Mouse (Mus musculus) gastrocnemius, postnatal 36 days (tissue): Measurements from ENCODE around the gene Rom1. TPM values are rescaled to one million over a fixed set of nuclear protein-coding genes. Genes with fewer than 3 reads are reported as not detected.
A peak's percentile ranks its signal among the peaks of the same experiment; 100 is the strongest.
"Not testable (repeated sequence)": the region's sequence is repeated elsewhere in the genome, so short reads cannot be mapped to it uniquely, and the experiment has no call there.

Source experiments
- DNase-seq, 2 experiments: peaks; one replicate each; pipeline ENCODE4 v3.0.0; 2022
- intact Hi-C: fragments of 180-260 bp; cut with DNase I; formaldehyde crosslinking; loops from one replicate; pipeline ENCODE4 v1.15.1; 2025
- total RNA-seq, 2 experiments: library from RNA; stranded (reverse); gene quantifications; 2 replicates each; pipeline ENCODE4 v1.2.3; 2021

Rom1 gene
- total RNA-seq, 2 experiments from 2014 or later = 6.9 to 11.0 TPM

GRCm38 (mm10) chr19:8899079-8899478, 30.1 kb downstream of the Rom1 start:
- intact Hi-C loops = no loop called here
- DNase-seq = no peak

GRCm38 (mm10) chr19:8898576-8898975, 30.6 kb downstream of the Rom1 start:
- intact Hi-C loops = no loop called here
- no peak for DNase-seq

- DNase-seq = peak; percentile 89 to 93
- intact Hi-C loops = no loop called here
These were observed 31.2 kb downstream of the Rom1 start, which contains the start of gene Ganab for GRCm38 (mm10) chr19:8897865-8898495. TSS of gene Ganab (plus strand) at chr19:8898071.

DNA sequence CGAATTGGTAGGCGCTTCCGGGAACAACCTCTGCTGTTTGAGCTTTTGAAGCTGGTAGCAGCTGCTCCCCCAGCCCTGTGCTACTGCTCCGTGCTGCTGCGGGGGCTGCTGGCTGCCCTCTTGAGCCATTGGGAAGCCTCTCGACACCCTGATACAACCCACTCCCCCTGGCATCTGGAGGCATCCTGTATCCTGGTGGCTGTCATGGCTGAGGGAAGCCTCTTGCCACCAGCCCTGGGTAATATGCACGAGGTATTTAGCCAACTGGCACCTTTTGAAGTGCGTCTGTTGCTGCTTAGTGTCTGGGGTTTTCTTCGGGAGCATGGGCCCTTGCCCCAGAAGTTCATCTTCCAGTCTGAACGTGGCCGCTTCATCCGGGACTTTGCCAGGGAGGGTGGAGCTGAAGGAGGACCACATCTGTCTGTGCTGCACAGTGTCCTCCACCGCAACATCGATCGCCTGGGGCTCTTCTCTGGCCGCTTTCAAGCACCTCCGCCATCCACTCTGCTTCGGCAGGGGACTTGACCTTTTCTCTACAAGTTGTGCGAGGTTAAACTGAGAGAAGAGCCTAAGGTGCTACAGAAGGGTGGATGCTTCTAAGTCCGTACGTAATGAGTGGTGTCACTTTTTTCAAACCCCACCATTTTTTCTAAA, 31.8 kb downstream of the Rom1 start:
- DNase-seq = peak; percentile 33 to 53
- intact Hi-C loops = not testable (repeated sequence)

DNA sequence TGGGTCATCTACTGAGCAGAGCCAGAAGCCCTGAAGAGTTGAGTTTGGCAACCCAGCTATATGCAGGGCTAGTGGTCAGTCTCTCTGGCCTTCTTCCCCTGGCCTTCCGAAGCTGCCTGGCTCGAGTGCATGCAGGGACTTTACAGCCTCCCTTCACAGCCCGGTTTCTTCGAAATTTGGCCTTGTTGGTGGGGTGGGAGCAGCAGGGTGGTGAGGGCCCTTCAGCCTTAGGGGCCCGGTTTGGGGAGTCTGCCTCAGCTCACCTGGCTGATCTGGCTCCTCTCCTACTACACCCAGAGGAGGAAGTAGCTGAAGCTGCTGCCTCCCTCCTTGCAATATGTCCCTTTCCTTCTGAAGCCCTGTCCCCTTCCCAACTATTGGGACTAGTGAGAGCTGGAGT, 32.9 kb downstream of the Rom1 start:
- DNase-seq, intact Hi-C loops: not testable (repeated sequence)

DNA sequence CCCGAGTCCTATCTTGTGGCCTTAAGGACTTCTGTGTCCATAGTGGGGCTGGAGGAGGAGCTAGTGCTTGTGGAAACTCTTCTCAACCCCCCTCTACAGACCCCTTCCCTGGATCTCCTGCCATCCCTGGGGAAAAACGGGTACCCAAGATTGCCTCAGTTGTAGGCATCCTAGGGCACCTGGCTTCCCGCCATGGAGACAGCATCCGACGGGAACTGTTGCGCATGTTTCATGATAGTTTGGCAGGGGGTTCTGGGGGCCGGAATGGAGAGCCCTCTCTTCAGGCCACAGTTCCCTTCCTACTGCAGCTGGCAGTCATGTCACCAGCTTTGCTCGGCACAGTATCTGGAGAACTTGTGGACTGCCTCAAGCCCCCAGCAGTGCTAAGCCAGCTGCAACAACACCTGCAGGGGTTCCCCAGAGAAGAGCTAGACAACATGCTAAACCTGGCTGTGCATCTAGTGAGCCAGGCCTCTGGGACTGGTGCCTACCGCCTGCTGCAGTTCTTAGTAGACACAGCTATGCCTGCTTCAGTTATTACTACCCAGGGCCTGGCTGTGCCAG, 33.7 kb downstream of the Rom1 start:
- no peak for DNase-seq
- intact Hi-C loops = no loop called here

- peak; percentile 79 to 84 for DNase-seq
- intact Hi-C loops = loop anchor here (5.0 kb wide), 1 partner anchor 51 kb away; no protein-coding TSS in a partner anchor
These were observed 36.1 kb downstream of the Rom1 start, which contains the start of gene Ints5 for GRCm38 (mm10) chr19:8892829-8893766. TSS of gene Ints5 (plus strand) at chr19:8893005.

GRCm38 (mm10) chr19:8888511-8889385, 40.4 kb downstream of the Rom1 start, which contains the start of the genes 1810009A15Rik and Gm49416:
TSS of gene 1810009A15Rik (plus strand) at chr19:8888853.
TSS of gene Gm49416 (plus strand) at chr19:8888926.
- intact Hi-C loops = no loop called here
- peak; percentile 86 to 93 for DNase-seq

- DNase-seq = no peak
- intact Hi-C loops = no loop called here
These were observed 41.3 kb downstream of the Rom1 start for GRCm38 (mm10) chr19:8887585-8888463.

DNA sequence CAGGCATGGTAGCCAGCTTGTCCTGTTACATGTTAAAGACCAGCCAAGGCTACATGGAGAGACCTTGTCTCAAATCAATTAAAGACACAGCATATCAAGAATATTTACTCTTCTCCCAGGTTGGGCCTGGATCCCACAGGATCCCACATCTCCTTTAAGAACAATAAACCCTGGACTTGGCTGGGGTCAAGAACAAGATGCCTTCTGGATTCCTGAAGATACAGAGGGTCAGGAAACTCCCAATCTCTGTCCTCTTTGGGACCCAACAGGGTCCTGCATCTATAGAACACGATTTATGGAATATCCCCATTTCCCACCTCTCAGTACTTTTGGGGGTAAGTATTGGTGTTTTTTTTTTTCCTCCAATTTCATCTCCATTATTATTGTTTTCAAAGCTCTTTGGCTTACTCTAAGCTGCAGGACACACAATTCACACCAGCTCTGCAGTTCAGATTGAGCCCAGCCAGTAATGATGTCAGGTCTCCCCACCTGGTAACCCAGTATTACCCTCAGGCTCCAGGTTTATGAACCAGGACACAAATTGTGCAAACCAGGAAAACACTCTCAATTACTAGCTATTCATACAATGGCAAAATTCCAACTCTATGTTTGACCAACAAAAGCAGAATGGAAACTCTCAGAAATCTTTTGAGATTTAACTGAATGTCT, 42.1 kb downstream of the Rom1 start:
- intact Hi-C loops = no loop called here

GRCm38 (mm10) chr19:8883616-8884015, 45.5 kb downstream of the Rom1 start, which contains the start of the genes Lbhd1 and Gm49403:
TSS of gene Lbhd1 (plus strand) at chr19:8883732.
TSS of gene Gm49403 (plus strand) at chr19:8883930.
- DNase-seq = no peak
- intact Hi-C loops = no loop called here

More for the DNA sequence above, 42.1 kb downstream of the Rom1 start:
- no peak for DNase-seq

- no peak for DNase-seq
- intact Hi-C loops = no loop called here
These were observed 48.1 kb downstream of the Rom1 start for GRCm38 (mm10) chr19:8881034-8881392.

GRCm38 (mm10) chr19:8880311-8881033, 48.7 kb downstream of the Rom1 start, which contains the start of gene Uqcc3:
TSS of gene Uqcc3 (minus strand) at chr19:8880923.
- intact Hi-C loops = no loop called here
- peak; percentile 83 to 84 for DNase-seq
